Mouse (Mus musculus) T-helper 2 cell (primary cell): Measurements from ENCODE around the gene Gm10722.
"Not testable (repeated sequence)": the region's sequence is repeated elsewhere in the genome, so short reads cannot be mapped to it uniquely, and the experiment has no call there.

ENCODE experiments used
- in situ Hi-C: fragments of 300-600 bp; cut with MboI, MseI; formaldehyde crosslinking; loops from one replicate; pipeline ENCODE4 v1.15.1; 2025; ENCODE audit warnings: high pct_unique_total_duplicates

Gm10722 gene

GRCm38 (mm10) chr9:3025653-3026052 lies 24.9 kb downstream of the Gm10722 start:
- in situ Hi-C loops, result not testable (repeated sequence)

GRCm38 (mm10) chr9:3026136-3026535 lies 25.4 kb downstream of the Gm10722 start:
- in situ Hi-C loops, result not testable (repeated sequence)

GRCm38 (mm10) chr9:3026741-3027140 lies 26.0 kb downstream of the Gm10722 start:
- in situ Hi-C loops, result not testable (repeated sequence)

- in situ Hi-C loops, result not testable (repeated sequence)
These were observed 26.5 kb downstream of the Gm10722 start for GRCm38 (mm10) chr9:3027200-3027599.

- in situ Hi-C loops, result not testable (repeated sequence)
These were observed 28.7 kb downstream of the Gm10722 start for GRCm38 (mm10) chr9:3029276-3030000.

GRCm38 (mm10) chr9:3030677-3031318 lies 30.1 kb downstream of the Gm10722 start:
- in situ Hi-C loops, result not testable (repeated sequence)

GRCm38 (mm10) chr9:3034299-3034698 lies 33.6 kb downstream of the Gm10722 start, which contains the start of gene Gm17535:
Gene Gm17535 (plus strand): TSS chr9:3034599.
- in situ Hi-C loops, result not testable (repeated sequence)

- in situ Hi-C loops, result not testable (repeated sequence)
These were observed 35.9 kb downstream of the Gm10722 start, which contains the start of gene Gm10715 for GRCm38 (mm10) chr9:3036577-3036976. Gene Gm10715 (plus strand): TSS chr9:3036877.

- in situ Hi-C loops, result not testable (repeated sequence)
These were observed 37.4 kb downstream of the Gm10722 start for GRCm38 (mm10) chr9:3038161-3038560.
